8 mouse cellular contexts compared by ENCODE assay signal in the genomic region with DNA sequence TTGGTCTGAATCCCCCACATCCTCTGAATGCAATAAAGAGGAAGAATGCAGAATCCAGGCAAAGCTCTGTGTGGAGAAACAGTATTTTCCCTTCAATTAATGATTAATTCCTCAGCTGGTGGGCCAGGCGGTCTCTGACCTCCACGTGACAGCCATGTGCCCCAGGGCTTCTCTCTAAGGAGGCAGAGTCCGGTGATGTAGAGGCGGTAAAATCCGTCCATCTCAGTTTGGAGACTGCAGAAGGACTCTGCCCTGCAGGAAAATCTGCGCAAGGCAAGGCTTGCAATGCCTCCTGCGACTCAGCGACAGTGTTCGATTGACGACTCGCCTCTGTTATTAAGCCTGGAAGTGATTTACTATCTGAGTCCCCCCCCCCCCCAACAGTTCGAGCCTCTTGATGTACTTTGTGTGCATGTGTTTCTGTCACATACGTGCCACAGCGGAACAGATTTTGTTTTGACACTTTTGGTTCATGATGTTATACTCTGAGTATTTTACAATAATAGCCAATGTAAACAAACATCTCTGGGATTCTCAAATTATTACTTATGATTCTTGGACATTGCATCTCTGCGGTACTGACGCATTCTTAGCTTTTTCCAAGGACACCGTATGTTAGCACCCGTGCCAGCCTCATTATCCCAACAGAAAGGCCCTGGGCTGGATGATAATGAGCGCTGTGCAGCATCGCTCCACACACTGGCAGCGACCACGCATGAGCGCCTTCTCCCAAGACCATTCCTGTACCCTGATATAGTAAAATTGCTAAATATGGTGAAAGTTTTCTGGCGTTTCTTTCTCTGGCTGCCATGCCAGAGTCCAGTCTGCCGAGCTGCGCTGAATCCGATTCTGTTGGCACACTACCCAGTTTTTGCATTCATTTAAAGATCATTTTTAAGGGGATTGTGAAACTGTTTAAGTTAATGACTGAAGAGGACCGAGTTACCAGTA. TPM values are rescaled to one million over a fixed set of nuclear protein-coding genes. Genes with fewer than 3 reads are reported as not detected.
DNase-seq lines count a peak whose midpoint lies in the region; ATAC-seq and TF ChIP-seq lines count a peak whose summit lies in the region.

No protein-coding gene starts in this region.

- peak overlapping the region; percentile 82 for H3K27ac ChIP-seq in testis, adult 2 months (ENCODE audit: control insufficient read depth, insufficient read depth, low read depth, low read length)
- H3K27ac ChIP-seq in liver, embryonic 12.5 days: peak overlapping the region; percentile 82
- peak overlapping the region; percentile 89 for H3K27ac ChIP-seq in olfactory bulb, adult 2 months (ENCODE audit: insufficient read depth, low read depth, low read length)

- H3K4me3 ChIP-seq in testis, adult 2 months (ENCODE audit: control insufficient read depth, low read depth, low read length): no peak overlapping the region; the same call in 1 of the 2 replicates
- H3K4me3 ChIP-seq in liver, embryonic 12.5 days: peak overlapping the region; percentile 43
- H3K4me3 ChIP-seq in olfactory bulb, adult 2 months (ENCODE audit: insufficient read depth, low read depth, low read length): peak overlapping the region; percentile 7; the same call in 1 of the 2 replicates

- H3K4me2 ChIP-seq in liver, embryonic 12.5 days: peak overlapping the region; percentile 70

- no peak for ATAC-seq in liver, embryonic 12.5 days
- no peak for ATAC-seq in erythroid progenitor cell, adult 5-6 weeks (replicated peaks; ENCODE audit: low FRiP score, poor library complexity, severe bottlenecking)

- no peaks in the 10 kb centered on the region for H3K9me3 ChIP-seq in liver, embryonic 12.5 days (replicated peaks)

- TF ChIP-seq POLR2A in testis, adult 2 months (IDR thresholded peaks at IDR 0.05; ENCODE audit: control insufficient read depth, low read depth, low read length): no peak
- no peak for TF ChIP-seq POLR2A in olfactory bulb, adult 2 months (IDR thresholded peaks at IDR 0.05; ENCODE audit: insufficient read depth, low read depth, low read length)

- peaks cover 50% of the 10 kb centered on the region for H3K4me1 ChIP-seq in testis, adult 2 months (ENCODE audit: control insufficient read depth, insufficient read depth, low read length)
- H3K4me1 ChIP-seq in liver, embryonic 12.5 days: peaks cover 36% of the 10 kb centered on the region
- H3K4me1 ChIP-seq in olfactory bulb, adult 2 months (ENCODE audit: control insufficient read depth, insufficient read depth, low read length): peaks cover 38% of the 10 kb centered on the region

- WGBS in liver, embryonic 12.5 days (ENCODE audit: insufficient replicate concordance): 8% methylated on average over 28 of the region's 28 CpGs
- 24% methylated on average over 28 of the region's 28 CpGs for WGBS in olfactory bulb, adult 2 months

- H3K36me3 ChIP-seq in testis, adult 2 months (ENCODE audit: control insufficient read depth, insufficient read depth, low read length): no peaks in the 10 kb centered on the region
- no peaks in the 10 kb centered on the region for H3K36me3 ChIP-seq in liver, embryonic 12.5 days

- no peak for TF ChIP-seq CTCF in testis, adult 2 months (IDR thresholded peaks at IDR 0.05; ENCODE audit: control insufficient read depth, insufficient read depth, insufficient replicate concordance, low read depth, low read length)
- TF ChIP-seq CTCF in olfactory bulb, adult 2 months (IDR thresholded peaks at IDR 0.05; ENCODE audit: insufficient read depth, low read depth, low read length): no peak

- no peak overlapping the region for H3K9ac ChIP-seq in liver, embryonic 12.5 days

- DNase-seq in testis, postnatal 14 days (ENCODE audit: low spot score): no peak
- DNase-seq in cerebellum, adult 9-11 months: peak; percentile 42
- DNase-seq in heart, adult 8-10 months (ENCODE audit: low spot score): peak; percentile 40
- DNase-seq in kidney, adult 18-20 months: peak; percentile 89

- peaks cover 2% of the 10 kb centered on the region for H3K27me3 ChIP-seq in testis, adult 2 months (ENCODE audit: control insufficient read depth, insufficient read depth, low read length)
- H3K27me3 ChIP-seq in liver, embryonic 12.5 days (replicated peaks): peaks cover 97% of the 10 kb centered on the region

RNA-seq across cellular contexts. Expression of a gene that starts 0.5 kb away (rescaled TPM):
- 7.6 and 14.4 TPM in 2 replicates for polyA plus RNA-seq in testis, adult 2 months (2012; rRNA removed)
- total RNA-seq in heart, adult 8-10 months (2022): 10 to 100 TPM; 12.0 to 15.8 (median 13.6) TPM
- polyA plus RNA-seq in liver, embryonic 12.5 days (2016; fragmentation: Nextera tagmentation; extraction: Ambion mirVana): 111 and 112 TPM in 2 replicates
- polyA plus RNA-seq in olfactory bulb, adult 2 months (2012; ENCODE audit: insufficient read depth, insufficient read length, low replicate concordance, missing spikeins): not detected in 2 replicates
- 37.5 and 40.7 TPM in 2 replicates for total RNA-seq in erythroid progenitor cell, adult 5-6 weeks (2015; ENCODE audit: low replicate concordance)
- total RNA-seq in erythroid progenitor cell, adult 5-6 weeks (2017; ENCODE audit: low replicate concordance): 10.3 and 13.1 TPM in 2 replicates
